Mouse (Mus musculus) T-helper 2 cell (primary cell): ENCODE results near the gene Pde4b.

Experiments
- in situ Hi-C: fragments of 300-600 bp; cut with MboI, MseI; formaldehyde crosslinking; loops from one replicate; pipeline ENCODE4 v1.15.1; 2025; ENCODE audit warnings: high pct_unique_total_duplicates

The Pde4b gene

DNA sequence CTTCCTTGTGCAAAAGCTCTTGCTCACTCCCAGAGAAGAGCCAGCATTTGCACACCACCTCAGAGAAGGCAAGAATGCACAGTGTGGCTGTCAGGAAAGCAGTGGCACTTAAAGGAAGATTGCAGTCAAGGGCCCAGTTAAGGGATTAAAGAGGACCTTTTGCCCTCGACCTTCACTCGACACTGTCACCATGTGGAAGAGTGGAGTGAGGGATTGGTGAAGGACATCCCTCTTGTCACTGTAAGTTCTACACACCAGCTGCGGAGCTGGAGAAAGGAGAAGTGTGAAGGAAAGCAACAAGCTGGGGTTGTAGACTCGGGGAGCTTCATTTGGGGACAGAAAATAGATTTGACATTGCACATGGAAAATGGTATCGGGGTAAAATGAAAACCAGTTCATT lies 89.9 kb downstream of the Pde4b start:
- in situ Hi-C loops, result no loop called here

DNA sequence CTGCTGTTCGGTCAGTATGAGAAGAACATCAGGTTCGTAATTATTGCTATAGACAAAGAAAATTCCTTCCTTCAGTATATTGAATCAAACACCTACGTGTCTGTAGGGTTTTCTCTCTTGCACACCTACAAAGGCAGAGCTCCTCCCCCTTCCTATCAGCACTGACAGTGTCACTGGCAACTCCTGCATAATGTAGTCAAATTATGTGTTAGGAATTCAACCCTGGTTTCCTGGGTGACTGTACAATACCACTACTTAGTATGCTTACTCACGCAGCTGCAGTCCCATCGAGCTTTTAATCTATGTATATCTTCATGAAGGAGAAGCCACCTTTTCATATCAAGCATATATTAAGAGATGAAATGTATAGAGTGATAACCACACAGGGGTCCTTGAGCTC lies 99.5 kb downstream of the Pde4b start:
- in situ Hi-C loops, result no loop called here

DNA sequence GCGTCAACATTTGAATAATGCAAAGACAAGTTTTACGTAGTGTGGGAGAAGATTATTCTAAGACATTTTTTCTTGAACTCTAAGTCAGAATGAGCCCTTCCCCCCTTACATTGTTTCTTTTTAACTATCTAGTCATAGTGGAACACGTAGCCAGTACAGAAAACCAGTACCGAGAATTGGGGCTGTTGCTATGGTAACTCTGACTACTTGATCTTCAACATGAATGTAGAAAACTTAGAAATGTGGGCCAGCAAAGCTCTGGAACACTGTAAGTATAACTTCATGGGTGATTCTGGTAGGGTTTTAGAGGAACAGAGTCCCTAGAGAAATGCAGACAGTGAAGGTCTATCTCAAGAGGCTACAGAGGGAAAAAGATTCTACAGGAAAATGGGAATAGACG lies 110.4 kb downstream of the Pde4b start:
- in situ Hi-C loops, result no loop called here

DNA sequence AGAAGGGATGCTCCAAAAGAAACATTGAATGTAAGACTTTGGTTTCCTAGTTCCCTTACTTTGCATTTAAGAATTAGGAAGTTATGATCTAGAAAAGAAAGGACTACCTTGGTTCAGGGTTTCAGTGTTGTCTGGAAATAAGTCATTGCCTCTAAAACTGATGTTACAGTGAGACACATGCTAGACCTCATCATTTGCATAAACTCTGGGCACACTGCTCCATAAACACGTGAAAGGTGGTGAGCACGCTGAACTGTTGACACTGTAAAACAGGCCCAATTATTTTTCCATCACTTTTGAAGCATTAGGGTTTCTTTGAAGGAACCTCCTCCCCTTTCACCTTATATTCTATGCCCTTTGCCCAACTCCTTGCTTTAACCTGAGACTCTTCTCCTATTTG lies 122.4 kb downstream of the Pde4b start:
- in situ Hi-C loops, result no loop called here

DNA sequence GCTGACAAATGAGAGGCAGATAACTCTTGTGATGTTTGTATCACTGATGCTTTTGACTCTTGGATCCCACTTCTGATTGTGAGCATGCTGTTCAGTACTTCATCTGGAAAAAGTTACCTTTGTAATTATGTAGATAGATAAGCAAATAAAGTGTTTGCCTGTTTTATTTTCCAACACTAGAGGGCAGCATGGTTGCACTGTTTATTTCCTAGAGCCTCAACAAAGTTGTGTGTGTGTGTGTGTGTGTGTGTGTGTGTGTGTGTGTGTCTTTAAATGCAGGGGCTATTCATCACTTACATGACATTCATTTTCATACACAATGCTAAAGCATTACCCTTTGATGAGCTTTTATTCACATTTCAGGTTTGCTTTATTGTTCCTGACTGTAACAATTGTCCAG lies 139.4 kb downstream of the Pde4b start:
- in situ Hi-C loops, result loop anchor here (5.0 kb wide), 2 partner anchors 256 to 431 kb away; no protein-coding TSS in a partner anchor

DNA sequence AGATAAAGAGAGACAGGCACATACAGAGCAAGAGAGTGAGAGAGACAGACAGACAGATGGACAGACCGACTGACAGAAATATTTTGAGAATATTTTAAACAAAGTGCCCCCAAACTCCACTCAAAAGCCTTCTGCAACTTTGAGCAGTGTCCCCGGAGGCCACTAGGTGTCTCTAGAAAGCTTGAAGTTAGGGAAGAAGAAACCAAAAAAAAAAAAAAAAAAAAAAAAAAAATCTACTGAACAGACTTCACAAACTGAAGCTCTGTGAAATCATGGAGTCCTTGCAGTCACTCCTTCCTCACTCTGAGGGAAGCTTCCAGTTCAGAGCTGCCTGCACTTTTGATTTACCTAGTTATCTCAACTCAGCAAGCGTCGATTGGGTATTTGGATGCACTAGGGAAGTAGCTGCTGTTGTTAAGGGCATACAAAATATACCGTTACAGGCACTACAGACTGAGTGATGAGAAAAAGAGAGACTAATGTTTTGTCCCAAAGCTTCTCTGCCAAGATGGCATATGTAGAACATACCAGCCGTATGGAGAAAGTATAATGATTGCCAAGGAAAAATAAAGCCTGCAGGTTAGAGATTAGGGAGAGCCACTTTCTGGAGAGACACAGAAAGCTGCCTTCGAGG lies 141.7 kb downstream of the Pde4b start:
- in situ Hi-C loops, result loop anchor here (5.0 kb wide), 2 partner anchors 253 to 428 kb away; no protein-coding TSS in a partner anchor

DNA sequence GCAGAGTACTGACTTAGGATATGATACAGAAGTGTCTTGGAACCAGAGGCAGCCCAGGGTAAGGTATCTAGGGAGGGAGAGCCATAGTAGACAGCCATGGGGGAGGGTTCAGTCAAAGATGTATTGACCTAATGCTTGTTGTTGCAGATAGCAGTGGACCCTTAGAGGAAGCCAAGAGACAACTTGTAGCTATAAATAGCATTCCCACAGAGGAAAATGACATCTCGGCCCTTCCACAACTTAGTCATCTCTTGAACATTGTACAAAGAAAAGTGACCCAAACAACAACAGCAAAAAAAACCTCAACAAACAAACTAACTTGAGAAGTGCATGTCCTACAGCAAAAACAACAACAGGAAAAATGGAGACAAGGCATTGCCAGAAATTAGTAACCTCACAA lies 143.6 kb downstream of the Pde4b start:
- in situ Hi-C loops, result no loop called here

DNA sequence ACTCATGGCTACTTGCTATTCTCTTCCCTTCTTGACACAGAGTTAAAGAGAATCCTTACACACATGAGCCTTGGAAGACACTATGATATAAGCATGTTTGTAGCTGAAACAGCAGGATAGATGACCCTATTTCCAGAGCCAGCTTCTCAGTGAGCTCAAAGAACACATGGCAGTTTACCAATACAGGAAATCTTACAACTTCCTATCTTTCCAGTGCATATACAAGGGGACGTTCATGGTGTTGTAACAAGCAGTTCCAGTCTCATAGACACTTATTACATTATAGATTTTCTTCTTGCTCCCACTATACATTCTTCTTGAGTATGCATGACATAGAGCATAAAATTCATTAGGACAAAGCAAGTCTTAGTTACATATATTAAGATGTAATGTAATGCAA lies 146.3 kb downstream of the Pde4b start:
- in situ Hi-C loops, result no loop called here

DNA sequence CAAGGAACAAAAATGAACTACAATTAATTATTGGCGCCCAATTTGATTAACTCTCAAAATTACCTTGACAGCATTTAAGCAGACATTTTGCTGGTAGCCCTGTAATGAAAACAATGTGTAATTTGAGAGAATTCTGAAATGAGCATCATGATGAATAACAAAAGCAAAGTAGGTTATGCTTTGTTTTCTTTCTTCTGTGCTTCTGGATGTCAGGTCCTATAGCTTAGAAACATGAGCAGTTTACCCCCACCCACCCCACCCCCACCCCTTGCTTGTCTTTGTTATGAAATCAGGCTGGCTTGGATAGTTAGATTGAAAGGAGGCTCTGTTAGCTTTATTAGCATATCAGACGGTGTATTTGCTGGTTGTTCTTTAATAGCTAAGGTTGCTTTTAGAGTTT lies 147.8 kb downstream of the Pde4b start:
- in situ Hi-C loops, result loop anchor here (5.0 kb wide), 1 partner anchor 327 kb away; no protein-coding TSS in a partner anchor

DNA sequence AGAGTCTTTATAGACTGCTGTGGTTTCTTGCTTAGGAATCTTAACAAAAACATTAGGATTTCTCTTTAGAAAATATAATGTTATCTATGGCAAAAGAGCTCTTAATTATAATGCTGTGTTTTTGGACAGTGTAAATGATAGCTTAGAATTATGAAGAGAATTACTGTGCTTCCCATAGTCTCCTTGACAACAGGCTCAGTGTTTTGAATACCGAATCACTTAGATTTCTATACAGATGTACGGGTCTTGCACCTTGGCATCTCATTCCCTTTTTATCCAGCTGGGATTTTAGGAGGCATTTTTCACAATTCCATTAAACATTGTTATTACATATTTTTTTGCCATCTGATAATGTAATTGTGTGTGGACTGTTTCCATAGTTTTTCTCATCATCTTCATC lies 151.8 kb downstream of the Pde4b start:
- in situ Hi-C loops, result loop anchor here (5.0 kb wide), 1 partner anchor 323 kb away; no protein-coding TSS in a partner anchor

DNA sequence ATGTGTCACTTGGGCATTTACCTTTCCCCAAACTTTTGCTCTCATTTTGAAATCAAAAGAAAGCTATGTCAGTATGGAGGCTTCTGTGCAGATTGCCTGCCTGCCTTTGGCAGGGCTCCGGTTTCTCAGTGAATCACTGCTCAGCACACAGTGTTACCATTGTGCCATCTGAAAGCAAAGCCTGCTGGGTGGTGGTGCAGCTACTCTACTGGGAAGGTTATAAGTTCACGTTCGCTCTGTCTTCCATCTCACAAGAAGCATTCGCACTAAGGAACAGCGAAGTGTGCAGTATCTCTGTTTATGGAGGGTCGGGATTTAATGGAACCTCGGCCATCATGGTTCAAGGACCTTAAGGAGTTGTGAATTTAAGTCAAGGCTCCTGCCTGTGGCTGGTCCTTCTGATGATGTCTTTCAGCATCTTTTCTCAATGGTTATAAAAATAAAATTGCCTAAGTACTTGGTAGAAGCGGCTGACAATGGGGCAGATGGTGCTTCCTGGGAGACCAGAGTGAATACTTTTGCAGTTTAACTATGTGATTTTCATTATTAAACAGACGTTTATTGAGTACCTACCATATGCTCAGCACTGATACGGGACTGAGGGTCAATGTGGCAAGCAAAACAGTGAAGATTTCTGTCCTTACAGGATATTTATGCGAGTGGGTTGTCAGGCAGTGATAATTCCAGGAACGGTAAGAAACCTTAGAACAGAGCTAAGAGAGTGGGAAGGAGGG lies 152.5 kb downstream of the Pde4b start:
- in situ Hi-C loops, result loop anchor here (5.0 kb wide), 2 partner anchors 77 to 322 kb away; no protein-coding TSS in a partner anchor

DNA sequence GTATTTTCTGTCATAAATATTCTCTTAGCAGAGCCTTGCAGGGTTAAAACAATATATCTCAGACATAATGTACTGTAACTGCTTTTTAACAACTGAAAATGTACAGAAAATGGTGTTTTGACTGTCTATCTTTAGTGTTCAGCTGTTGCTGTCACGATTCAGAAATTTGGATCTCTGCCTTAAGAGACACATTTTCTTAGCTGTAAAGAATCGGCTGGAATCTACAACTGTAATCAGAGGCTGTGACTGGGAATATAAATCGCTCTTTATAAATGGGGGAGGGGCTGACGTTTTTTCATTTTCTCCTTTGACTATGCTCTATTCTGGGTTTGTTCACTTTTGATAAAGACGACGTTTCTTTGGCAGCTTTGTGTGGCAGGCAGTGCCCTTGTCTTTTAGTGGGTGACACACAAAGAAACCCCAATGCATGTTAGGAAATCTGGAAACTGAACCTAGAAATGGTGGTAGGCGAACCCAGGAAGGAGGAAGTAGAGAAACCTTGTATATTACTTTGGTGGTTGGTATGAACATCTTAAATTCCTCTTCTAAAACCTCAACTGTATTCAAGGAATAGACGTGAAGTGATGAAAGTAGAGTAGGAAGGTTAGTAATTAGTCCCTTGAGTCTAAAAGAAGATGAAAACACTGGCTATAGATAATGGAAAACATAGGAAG lies 153.5 kb downstream of the Pde4b start:
- in situ Hi-C loops, result loop anchor here (5.0 kb wide), 1 partner anchor 76 kb away; no protein-coding TSS in a partner anchor

DNA sequence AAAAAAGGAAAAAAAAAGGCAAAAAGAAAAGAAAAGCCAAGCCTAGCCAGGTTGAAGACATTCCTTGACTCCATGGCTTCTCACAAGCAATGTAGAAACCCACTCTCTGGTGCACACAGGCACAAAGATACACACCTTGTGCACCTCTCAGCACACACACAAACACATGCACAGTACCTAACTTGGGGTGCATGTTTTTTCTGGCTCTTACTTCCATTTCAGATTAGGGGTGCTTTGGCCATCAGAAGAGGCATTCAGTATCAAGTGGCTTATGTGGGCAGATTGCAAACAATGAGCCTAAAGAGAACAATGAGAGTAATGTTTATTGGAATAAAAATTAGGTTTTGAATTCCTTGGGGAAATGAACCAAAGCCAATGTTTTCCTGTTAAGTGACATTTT lies 166.7 kb downstream of the Pde4b start:
- in situ Hi-C loops, result no loop called here

DNA sequence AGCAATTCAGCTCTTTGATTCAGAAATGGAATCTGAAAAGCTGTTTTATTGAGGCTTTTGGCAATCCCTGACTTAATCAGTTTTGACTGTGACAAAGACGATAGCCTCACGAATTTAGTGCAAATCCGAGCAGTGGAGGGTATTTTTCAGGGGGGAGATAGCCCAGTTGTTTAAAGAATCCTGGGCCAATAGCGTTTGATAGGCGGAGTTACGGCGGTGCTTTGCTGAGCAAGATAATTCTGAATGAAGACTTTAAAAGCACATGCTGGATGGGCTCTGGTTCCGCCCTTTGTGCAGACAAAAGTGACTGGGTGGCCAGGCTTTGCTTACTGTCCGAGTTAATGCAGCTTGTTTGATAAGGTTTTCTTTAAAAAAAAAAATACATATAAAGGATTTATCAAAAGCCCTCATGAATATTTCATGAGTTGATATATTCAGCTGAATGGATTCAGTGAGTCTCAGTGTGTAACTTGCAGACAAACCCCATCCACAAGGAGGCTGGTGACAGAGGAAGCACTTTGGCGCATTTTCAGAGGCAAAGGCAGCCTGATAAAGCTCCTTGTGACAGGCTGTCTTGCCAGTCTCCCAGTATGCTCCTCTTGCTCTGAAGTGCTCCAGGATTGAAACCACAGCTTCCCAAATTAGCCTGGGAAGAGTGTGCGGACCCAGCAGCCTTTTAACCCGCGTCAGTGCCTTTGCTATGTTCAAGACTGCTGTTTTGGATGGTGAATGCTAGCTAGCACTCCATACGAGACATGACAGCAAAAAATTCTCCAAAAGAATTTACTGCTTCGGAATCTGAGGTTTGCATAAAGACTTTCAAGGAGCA lies 167.3 kb downstream of the Pde4b start:
- in situ Hi-C loops, result no loop called here

DNA sequence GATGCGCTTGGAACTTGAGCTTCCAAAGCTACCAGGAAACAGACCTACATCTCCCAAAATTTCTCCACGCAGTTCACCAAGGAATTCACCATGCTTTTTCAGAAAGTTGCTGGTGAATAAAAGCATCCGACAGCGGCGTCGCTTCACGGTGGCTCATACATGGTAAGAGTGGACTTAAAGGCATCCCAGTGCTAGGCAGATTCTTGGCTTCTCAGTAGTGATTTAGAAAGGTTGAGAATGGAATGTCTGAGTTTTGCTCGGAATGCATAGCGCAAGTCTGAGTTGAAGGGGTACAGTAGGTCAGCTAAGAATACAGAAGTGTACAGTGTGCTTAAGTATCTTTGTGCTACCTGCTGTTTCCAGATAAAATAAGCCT lies 167.9 kb downstream of the Pde4b start:
- in situ Hi-C loops, result no loop called here

DNA sequence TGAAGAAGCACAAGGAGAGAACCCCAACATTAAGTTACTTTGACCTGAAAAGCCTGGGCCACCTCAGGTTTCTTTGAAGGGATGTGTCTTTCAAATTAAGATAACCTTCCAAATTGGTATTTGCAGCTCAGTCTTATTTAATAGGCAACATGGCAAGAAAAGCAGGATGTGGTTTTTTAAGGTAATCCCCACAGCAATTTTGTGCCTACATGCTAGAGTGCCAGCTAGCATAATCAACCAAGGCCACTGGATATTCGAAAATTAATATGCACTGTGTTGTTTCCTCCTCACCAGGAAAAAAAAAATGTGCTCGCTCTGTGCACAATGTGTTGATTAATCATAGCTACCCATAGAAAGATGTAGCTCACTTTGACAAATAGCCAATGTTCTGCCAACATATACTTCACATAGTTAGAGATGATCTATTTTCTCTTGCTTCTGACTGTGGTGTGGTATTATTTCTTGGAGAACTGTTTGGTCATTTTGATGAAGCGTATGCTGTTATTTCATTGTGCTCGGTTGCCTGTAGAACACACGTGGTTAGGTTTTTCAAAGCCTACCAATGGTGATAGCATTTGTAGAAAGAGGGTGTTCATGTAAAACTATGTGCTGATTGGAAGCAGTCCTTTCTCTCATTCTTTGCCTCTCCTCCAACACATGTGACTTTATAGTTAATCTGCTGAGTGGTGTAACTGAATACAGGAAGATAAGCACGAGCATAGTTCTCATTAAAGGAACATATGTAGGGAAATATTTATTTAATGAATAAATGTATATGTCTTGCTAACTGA lies 169.0 kb downstream of the Pde4b start:
- in situ Hi-C loops, result no loop called here

DNA sequence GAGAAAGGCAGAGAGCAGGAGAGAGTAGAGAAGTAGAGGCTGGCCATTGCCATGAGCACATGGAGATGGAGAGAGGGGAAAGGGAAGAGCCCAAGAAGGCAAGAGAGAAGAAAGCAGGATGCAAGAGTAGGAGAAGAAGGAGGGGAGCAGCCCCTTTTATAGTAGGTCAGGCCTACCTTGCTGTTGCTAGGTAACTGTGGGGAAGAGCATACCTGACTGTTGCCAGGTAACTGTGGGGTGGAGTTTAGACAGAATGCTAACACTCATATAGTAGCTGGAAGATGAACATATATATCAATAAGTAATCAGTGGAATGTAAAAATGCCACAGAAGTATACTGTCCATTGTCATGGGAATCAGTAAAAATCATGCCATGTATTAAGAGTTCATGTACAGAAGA lies 172.9 kb downstream of the Pde4b start:
- in situ Hi-C loops, result no loop called here

DNA sequence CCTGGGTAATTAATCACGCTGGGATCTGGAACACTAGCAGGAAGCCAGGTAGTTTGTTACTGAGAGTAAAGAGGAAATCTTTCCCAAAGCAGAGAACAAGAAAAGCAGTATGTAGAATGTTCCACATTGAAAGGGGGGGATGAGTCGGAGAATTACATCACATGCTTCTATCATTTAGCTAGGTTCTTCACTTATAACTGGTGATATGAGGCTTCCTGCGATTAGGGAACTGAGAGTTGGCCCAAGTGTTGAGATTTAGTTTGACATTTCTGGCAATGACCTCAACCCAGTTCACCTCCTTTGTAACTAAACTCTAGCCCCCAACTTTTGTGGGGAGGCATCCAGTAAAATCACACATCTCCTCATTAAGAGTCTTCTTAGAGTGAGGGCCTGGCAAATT lies 185.0 kb downstream of the Pde4b start:
- in situ Hi-C loops, result no loop called here

DNA sequence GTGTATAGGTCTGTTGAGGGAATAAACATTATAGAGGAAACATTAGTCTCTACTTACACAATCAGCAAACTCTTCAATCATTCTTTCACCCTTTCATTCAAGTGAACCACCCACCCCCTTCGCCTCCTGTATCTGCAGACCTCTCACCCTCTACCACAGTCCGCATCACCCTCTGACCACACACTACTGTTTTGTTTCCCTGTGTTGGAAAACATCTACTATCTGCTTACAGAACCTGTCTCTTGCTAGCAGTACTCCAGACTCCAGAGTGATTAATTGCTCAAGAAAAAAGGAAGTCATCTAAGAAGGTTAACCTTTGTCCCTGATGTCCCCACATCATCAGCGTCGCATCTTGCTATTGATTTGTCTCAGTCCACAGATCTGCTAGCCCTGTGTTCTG lies 185.4 kb downstream of the Pde4b start:
- in situ Hi-C loops, result no loop called here

DNA sequence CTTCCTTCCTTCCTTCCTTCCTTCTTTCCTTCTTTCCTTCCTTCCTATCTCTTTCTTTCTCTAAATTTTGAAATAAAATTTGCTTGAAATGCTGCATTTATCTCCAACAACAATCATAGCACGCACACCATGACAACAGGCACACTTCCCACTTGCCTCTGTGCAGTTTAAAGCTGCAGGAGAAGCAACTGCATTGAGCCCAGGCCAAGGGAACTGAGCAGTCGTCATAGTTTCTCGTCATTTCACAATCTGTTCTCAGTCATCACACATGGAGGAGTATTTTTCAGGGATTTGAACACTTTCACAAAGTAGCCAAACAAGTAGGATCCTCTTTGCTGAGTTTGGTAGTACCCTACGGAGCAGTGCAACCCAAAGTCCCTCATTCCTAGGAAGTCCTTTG lies 188.4 kb downstream of the Pde4b start:
- in situ Hi-C loops, result no loop called here

DNA sequence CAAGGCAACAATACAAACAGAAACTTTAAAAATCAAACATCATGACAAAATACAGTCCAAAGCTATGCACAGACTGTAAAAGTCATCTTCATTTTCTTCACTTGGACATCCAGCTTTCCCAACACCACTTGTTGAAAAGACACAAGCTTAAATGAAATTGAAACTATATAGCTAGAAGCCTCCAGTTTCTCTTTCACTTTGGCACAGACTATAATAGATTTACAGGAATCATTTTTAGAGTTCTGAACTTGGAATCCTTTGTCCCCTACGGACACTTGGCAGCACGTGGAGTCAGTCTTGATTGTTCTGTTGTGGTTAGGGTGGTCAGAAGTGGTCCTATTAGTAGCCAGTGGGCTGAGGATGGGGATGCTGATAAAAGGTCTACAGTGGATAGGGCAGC lies 191.6 kb downstream of the Pde4b start:
- in situ Hi-C loops, result no loop called here
